Mouse (Mus musculus) neural tube, embryonic 11.5 days (tissue): ENCODE data around the gene Naa15. TPM values are rescaled to one million over a fixed set of nuclear protein-coding genes. Genes with fewer than 3 reads are reported as not detected.
"Not testable (repeated sequence)": the region's sequence is repeated elsewhere in the genome, so short reads cannot be mapped to it uniquely, and the experiment has no call there.

Experiments used
- ATAC-seq: fragments of 200-750 bp; cut with Nextera tagmentation; 2 replicates; pipeline ENCODE4 v1.8.0; 2017; ENCODE audit warnings: moderate number of reproducible peaks, mild to moderate bottlenecking, moderate TSS enrichment, moderate library complexity; ENCODE audit not compliant: insufficient read depth, low FRiP score, low TSS enrichment
- DNase-seq: peaks from one replicate; pipeline ENCODE4 v3.0.0-alpha.2; 2015; ENCODE audit warnings: low spot score
- H3K27ac ChIP-seq: fragments of 300-500 bp; sonication (generic); 2 replicates; pipeline ENCODE4 v1.5.1; 2014; ENCODE audit warnings: low read depth, mild to moderate bottlenecking, low read length
- H3K27me3 ChIP-seq: fragments of 300-500 bp; sonication (generic); 2 replicates; pipeline ENCODE4 v1.6.1; 2014; ENCODE audit warnings: mild to moderate bottlenecking, low read length, mixed read lengths; ENCODE audit not compliant: control insufficient read depth, insufficient read depth
- H3K36me3 ChIP-seq: fragments of 300-500 bp; sonication (generic); 2 replicates; pipeline ENCODE4 v1.6.1; 2014; ENCODE audit warnings: mild to moderate bottlenecking, low read length, moderate library complexity, mixed read lengths; ENCODE audit not compliant: control insufficient read depth, insufficient read depth
- H3K4me1 ChIP-seq: fragments of 300-500 bp; sonication (generic); 2 replicates; pipeline ENCODE4 v1.6.1; 2014; ENCODE audit warnings: low read length, mixed read lengths; ENCODE audit not compliant: control insufficient read depth, insufficient read depth
- H3K4me2 ChIP-seq: fragments of 300-500 bp; sonication (generic); 2 replicates; pipeline ENCODE4 v1.6.1; 2014; ENCODE audit warnings: low read depth, mild to moderate bottlenecking, moderate library complexity
- H3K4me3 ChIP-seq: fragments of 300-500 bp; sonication (generic); 2 replicates; pipeline ENCODE4 v1.5.1; 2014; ENCODE audit warnings: low read depth, low read length
- H3K9ac ChIP-seq: fragments of 300-500 bp; sonication (generic); 2 replicates; pipeline ENCODE4 v1.6.1; 2014; ENCODE audit warnings: mild to moderate bottlenecking, low read length
- H3K9me3 ChIP-seq: fragments of 300-500 bp; sonication (generic); 2 replicates; pipeline ENCODE4 v1.6.1; 2016; ENCODE audit warnings: low read length; ENCODE audit not compliant: control insufficient read depth
- WGBS: fragments of 180-500 bp; shearing (Covaris S2); extraction: QIAGEN DNeasy Blood & Tissue Kit; methylation state at CpG from one replicate; pipeline ENCODE4 v1.1.7; 2014; 5-methylcytosine and 5-hydroxymethylcytosine counted together
- polyA plus RNA-seq: library from polyadenylated mRNA; unstranded; fragments of >200 nt; fragmentation: Nextera tagmentation; extraction: Ambion mirVana; gene quantifications from 2 replicates; pipeline ENCODE4 v1.2.1, GENCODE M21; 2014

Naa15 gene
- polyA plus RNA-seq, 1 experiment from 2014 or later: 51.7 TPM

DNA sequence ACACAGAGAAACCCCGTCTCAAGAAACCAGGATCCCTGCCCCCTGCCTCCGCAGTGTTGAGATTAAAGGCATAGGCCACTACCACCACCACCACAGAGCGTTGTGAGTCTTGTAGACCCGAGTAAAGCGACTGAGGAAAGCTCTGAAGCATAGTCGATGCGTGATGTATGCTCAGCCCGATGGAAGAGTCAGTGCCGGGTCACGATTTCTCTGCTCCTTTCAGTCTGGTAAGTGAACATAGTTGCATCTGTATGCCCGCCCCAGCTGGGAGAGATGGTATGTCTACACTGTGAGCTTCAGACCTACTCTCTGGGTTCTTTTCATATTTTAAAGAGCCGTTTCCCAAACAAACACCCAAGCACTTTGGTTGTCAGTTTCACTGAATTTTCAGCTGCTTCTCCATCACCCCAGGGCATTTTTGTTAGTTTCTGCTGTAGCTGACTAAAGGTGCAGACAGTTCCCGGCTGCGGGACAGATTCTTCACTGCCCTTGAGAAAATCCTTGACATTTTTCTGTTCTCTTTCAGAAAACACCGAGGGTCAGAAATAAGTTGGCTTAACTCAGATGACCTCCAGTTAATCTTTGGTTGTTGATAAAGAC is 17.1 kb upstream of the Naa15 start:
- 53% methylated on average over 15 of the region's 15 CpGs for WGBS

GRCm38 (mm10) chr3:51398667-51399066 is 16.3 kb upstream of the Naa15 start:
- no peaks in the 10 kb centered on the region for H3K9me3 ChIP-seq
- no peak overlapping the region for H3K27ac ChIP-seq
- 18% methylated on average over 3 of the region's 3 CpGs for WGBS
- H3K27me3 ChIP-seq: no peaks in the 10 kb centered on the region; the same call in 1 of the 2 replicates
- ATAC-seq (no peak), DNase-seq (no peak)
- H3K4me1 ChIP-seq: no peaks in the 10 kb centered on the region
- H3K9ac ChIP-seq: no peak overlapping the region
- H3K36me3 ChIP-seq: no peaks in the 10 kb centered on the region
- H3K4me3 ChIP-seq: no peak overlapping the region
- H3K4me2 ChIP-seq: no peak overlapping the region

More for the DNA sequence above, 17.1 kb upstream of the Naa15 start:
- Histone ChIP-seq H3K27ac (no peak overlapping the region), H3K9ac (no peak overlapping the region), H3K4me2 (no peak overlapping the region), H3K9me3 (no peaks in the 10 kb centered on the region), H3K36me3 (no peaks in the 10 kb centered on the region), H3K27me3 (no peaks in the 10 kb centered on the region; the same call in 1 of the 2 replicates), H3K4me1 (no peaks in the 10 kb centered on the region), H3K4me3 (no peak overlapping the region)
- DNase-seq (no peak), ATAC-seq (no peak)

- no peaks in the 10 kb centered on the region for H3K36me3 ChIP-seq
- H3K27me3 ChIP-seq: no peaks in the 10 kb centered on the region; the same call in 1 of the 2 replicates
- no peak overlapping the region for H3K4me3 ChIP-seq
- H3K27ac ChIP-seq: no peak overlapping the region
- no peak overlapping the region for H3K9ac ChIP-seq
- H3K4me1 ChIP-seq: no peaks in the 10 kb centered on the region
- 67% methylated on average over 4 of the region's 4 CpGs for WGBS
- DNase-seq (no peak), ATAC-seq (no peak)
- H3K4me2 ChIP-seq: no peak overlapping the region
- no peaks in the 10 kb centered on the region for H3K9me3 ChIP-seq
These were observed 15.4 kb upstream of the Naa15 start for GRCm38 (mm10) chr3:51399531-51399930.

DNA sequence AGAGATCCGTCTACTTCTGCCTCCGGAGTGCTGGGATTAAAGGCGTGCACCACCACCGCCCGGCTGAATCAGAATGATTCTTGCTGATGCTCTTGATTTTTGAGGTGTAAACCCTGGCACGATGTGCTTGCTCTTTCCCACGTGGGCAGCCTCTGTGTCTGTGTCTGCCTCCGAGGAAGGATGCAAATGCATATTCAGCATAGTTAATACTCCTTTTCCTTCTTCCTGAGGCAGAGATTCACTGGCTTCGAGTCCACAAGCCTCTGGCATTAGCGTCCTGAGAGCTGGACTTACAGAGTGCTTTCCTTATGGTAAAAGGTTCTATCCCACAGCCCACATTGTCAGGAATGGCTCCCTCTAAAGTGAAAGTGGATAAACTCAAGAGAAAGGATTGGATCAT is 14.3 kb upstream of the Naa15 start:
- no peak overlapping the region for H3K4me3 ChIP-seq
- no peaks in the 10 kb centered on the region for H3K36me3 ChIP-seq
- WGBS: 81% methylated on average over 10 of the region's 10 CpGs
- no peaks in the 10 kb centered on the region for H3K4me1 ChIP-seq
- no peaks in the 10 kb centered on the region for H3K9me3 ChIP-seq
- ATAC-seq (no peak), DNase-seq (no peak)
- no peak overlapping the region for H3K9ac ChIP-seq
- no peak overlapping the region for H3K4me2 ChIP-seq
- no peak overlapping the region for H3K27ac ChIP-seq
- H3K27me3 ChIP-seq: no peaks in the 10 kb centered on the region; the same call in 1 of the 2 replicates

DNA sequence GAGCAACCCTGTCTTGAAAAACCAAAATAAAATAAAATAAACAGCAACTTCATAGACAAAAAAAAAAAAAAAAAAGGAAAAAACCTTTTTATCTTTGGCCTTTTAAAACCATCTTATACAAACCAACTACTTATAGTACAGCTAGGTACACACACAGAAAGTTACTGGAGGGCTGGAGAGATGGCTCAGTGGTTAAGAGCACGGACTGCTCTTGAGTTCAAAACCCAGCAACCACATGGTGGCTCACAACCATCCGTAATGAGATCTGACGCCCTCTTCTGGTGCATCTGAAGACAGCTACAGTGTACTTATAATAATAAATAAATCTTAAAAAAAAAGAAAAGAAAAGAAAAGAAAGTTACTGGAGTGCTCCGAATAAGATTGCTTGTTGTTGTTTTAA is 12.9 kb upstream of the Naa15 start:
- H3K27me3 ChIP-seq, ATAC-seq, DNase-seq, H3K36me3 ChIP-seq, H3K27ac ChIP-seq, H3K9ac ChIP-seq, H3K4me3 ChIP-seq, H3K9me3 ChIP-seq, H3K4me1 ChIP-seq, H3K4me2 ChIP-seq: not testable (repeated sequence)
- 73% methylated on average over 4 of the region's 4 CpGs for WGBS

GRCm38 (mm10) chr3:51402628-51403027 is 12.3 kb upstream of the Naa15 start:
- ATAC-seq (no peak), DNase-seq (no peak)
- Histone ChIP-seq H3K9me3 (no peaks in the 10 kb centered on the region), H3K27ac (no peak overlapping the region), H3K27me3 (no peaks in the 10 kb centered on the region), H3K4me2 (no peak overlapping the region), H3K9ac (no peak overlapping the region), H3K4me3 (no peak overlapping the region), H3K36me3 (peaks cover 2% of the 10 kb centered on the region; the same call in 1 of the 2 replicates), H3K4me1 (0 out of 2 replicates have a peak, but pooled peaks cover 2% of the 10 kb centered on the region)
- WGBS: 96% methylated on average over 12 of the region's 12 CpGs

- H3K27ac ChIP-seq: peak overlapping the region; percentile 96
- DNase-seq: no peak
- ATAC-seq: peak; percentile 18; the same call in 1 of the 2 replicates
- no peaks in the 10 kb centered on the region for H3K27me3 ChIP-seq
- H3K36me3 ChIP-seq: peaks cover 2% of the 10 kb centered on the region; the same call in 1 of the 2 replicates
- no peaks in the 10 kb centered on the region for H3K9me3 ChIP-seq
- peak overlapping the region; percentile 89 for H3K9ac ChIP-seq
- 0 out of 2 replicates have a peak, but pooled peaks cover 2% of the 10 kb centered on the region for H3K4me1 ChIP-seq
- WGBS: 21% methylated on average over 20 of the region's 20 CpGs
- peak overlapping the region; percentile 83 for H3K4me3 ChIP-seq
- H3K4me2 ChIP-seq: peak overlapping the region; percentile 67
These were observed 6.9 kb upstream of the Naa15 start for GRCm38 (mm10) chr3:51407870-51408560.

- no peaks in the 10 kb centered on the region for H3K9me3 ChIP-seq
- H3K36me3 ChIP-seq: peaks cover 2% of the 10 kb centered on the region; the same call in 1 of the 2 replicates
- H3K4me2 ChIP-seq: peak within 1 kb of the TSS; percentile 67
- under 1% methylated on average over 40 of the region's 40 CpGs for WGBS
- peak within 1 kb of the TSS; percentile 96 for H3K27ac ChIP-seq
- H3K4me3 ChIP-seq: peak within 1 kb of the TSS; percentile 83
- peak within 1 kb of the TSS; percentile 89 for H3K9ac ChIP-seq
- H3K4me1 ChIP-seq: 0 out of 2 replicates have a peak, but pooled peaks cover 2% of the 10 kb centered on the region
- H3K27me3 ChIP-seq: no peaks in the 10 kb centered on the region
- DNase-seq (peak; percentile 97), ATAC-seq (peak; percentile 90)
These were observed 6.3 kb upstream of the Naa15 start, which contains the start of gene Ndufc1 for GRCm38 (mm10) chr3:51408561-51409183. TSS of gene Ndufc1 (minus strand) at chr3:51408988.
